Mouse (Mus musculus): ENCODE data around the gene Vmn2r111.
"Not testable (repeated sequence)": the region's sequence is repeated elsewhere in the genome, so short reads cannot be mapped to it uniquely, and the experiment has no call there.

The Vmn2r111 gene

GRCm38 (mm10) chr17:22573382-22573781 is at the start of gene Vmn2r111:
Vmn2r111 (minus strand) TSS chr17:22573482.
- DNase-seq (ENCODE audit: low spot score): not testable (repeated sequence)

- not testable (repeated sequence) for DNase-seq (ENCODE audit: low spot score)
Measured at GRCm38 (mm10) chr17:22600651-22601050, 27.4 kb upstream of the Vmn2r111 start, which contains the start of gene Vmn2r112. Vmn2r112 (plus strand) TSS chr17:22600951.

GRCm38 (mm10) chr17:22520467-22520866 is 52.8 kb downstream of the Vmn2r111 start:
- DNase-seq (ENCODE audit: low spot score): not testable (repeated sequence)

GRCm38 (mm10) chr17:22520037-22520436 is 53.2 kb downstream of the Vmn2r111 start:
- not testable (repeated sequence) for DNase-seq (ENCODE audit: low spot score)

GRCm38 (mm10) chr17:22497120-22497519 is 76.2 kb downstream of the Vmn2r111 start:
- no peak for DNase-seq (ENCODE audit: low spot score)

Measured in layer of hippocampus, adult 9-10 months (tissue).